9 mouse cellular contexts compared by ENCODE assay signal in genomic region chr11:97695712-97696401, GRCm38 (mm10). TPM values are rescaled to one million over a fixed set of nuclear protein-coding genes. Genes with fewer than 3 reads are reported as not detected.
DNase-seq lines count a peak whose midpoint lies in the region; ATAC-seq and TF ChIP-seq lines count a peak whose summit lies in the region.
"Had no signal": no experiment of that assay in that cellular context is flagged by ENCODE, and none has a peak within 500 bp of the region (broad histone marks: within the 10 kb centered on the region; RNA-seq: fewer than 3 reads in every experiment).

No protein-coding gene starts in this region.

- no peaks in the 10 kb centered on the region for H3K27me3 ChIP-seq in heart, postnatal 0 days (ENCODE audit: control insufficient read depth, insufficient read depth, low read length)
- H3K27me3 ChIP-seq in forebrain, embryonic 15.5 days, result no peaks in the 10 kb centered on the region
- H3K27me3 ChIP-seq in midbrain, embryonic 10.5 days (ENCODE audit: low read depth, poor library complexity, severe bottlenecking), result no peaks in the 10 kb centered on the region

- ATAC-seq in heart, postnatal 0 days (ENCODE audit: insufficient read depth, low read depth), result no peak
- ATAC-seq in forebrain, embryonic 15.5 days (replicated peaks), result no peak
- no peak for ATAC-seq in granulocyte monocyte progenitor cell, adult 5-6 weeks (replicated peaks; ENCODE audit: poor library complexity, severe bottlenecking)

- H3K4me1 ChIP-seq in heart, postnatal 0 days (ENCODE audit: control insufficient read depth, insufficient read depth), result peaks cover 33% of the 10 kb centered on the region
- peaks cover 51% of the 10 kb centered on the region for H3K4me1 ChIP-seq in forebrain, embryonic 15.5 days
- H3K4me1 ChIP-seq in midbrain, embryonic 10.5 days, result peaks cover 58% of the 10 kb centered on the region

- no peak for TF ChIP-seq EP300 in heart, postnatal 0 days (IDR thresholded peaks at IDR 0.05; ENCODE audit: low read depth)

- H3K9me3 ChIP-seq in heart, postnatal 0 days (replicated peaks; ENCODE audit: control insufficient read depth, low read length), result no peaks in the 10 kb centered on the region
- H3K9me3 ChIP-seq in forebrain, embryonic 15.5 days, result no peaks in the 10 kb centered on the region
- H3K9me3 ChIP-seq in midbrain, embryonic 10.5 days (replicated peaks), result no peaks in the 10 kb centered on the region
- H3K9me3 ChIP-seq: liver, embryonic 13.5 days had no signal

- H3K4me2 ChIP-seq in heart, postnatal 0 days (ENCODE audit: low read depth, low read length), result peak overlapping the region; percentile 13
- H3K4me2 ChIP-seq in forebrain, embryonic 15.5 days (replicated peaks), result peak overlapping the region; percentile 82
- H3K4me2 ChIP-seq: liver, embryonic 13.5 days had no signal

- H3K27ac ChIP-seq in heart, postnatal 0 days (ENCODE audit: low read depth), result peak overlapping the region; percentile 40
- peak overlapping the region; percentile 83 for H3K27ac ChIP-seq in forebrain, embryonic 15.5 days (replicated peaks)
- peak overlapping the region; percentile 53; the same call in 1 of the 2 replicates for H3K27ac ChIP-seq in midbrain, embryonic 10.5 days (replicated peaks)
- H3K27ac ChIP-seq: liver, embryonic 13.5 days had no signal

- no peak for DNase-seq in heart, postnatal 0 days (ENCODE audit: low spot score)
- DNase-seq in heart, postnatal 36 days, result no peak
- DNase-seq in brain, adult 2 months (ENCODE audit: low read depth, low spot score), result peak; percentile 49
- no peak for DNase-seq in midbrain, embryonic 10.5 days (ENCODE audit: low spot score)
- DNase-seq in adrenal gland, adult 18-20 months (ENCODE audit: low spot score in 2 of 2), result no peak
- no peak for DNase-seq in kidney, adult 8-10 months
- DNase-seq: liver, embryonic 13.5 days had no signal

- no peak overlapping the region for H3K9ac ChIP-seq in heart, postnatal 0 days (replicated peaks; ENCODE audit: low read depth, low read length)
- H3K9ac ChIP-seq in forebrain, embryonic 15.5 days (replicated peaks), result peak overlapping the region; percentile 35
- H3K9ac ChIP-seq: liver, embryonic 13.5 days had no signal

- TF ChIP-seq CTCF in heart, postnatal 0 days (IDR thresholded peaks at IDR 0.05; ENCODE audit: low read depth), result no peak

- 56% methylated on average over 9 of the region's 9 CpGs for WGBS in heart, postnatal 0 days
- WGBS in forebrain, embryonic 15.5 days, result 8% methylated on average over 9 of the region's 9 CpGs
- 31% methylated on average over 9 of the region's 9 CpGs for WGBS in midbrain, embryonic 10.5 days

- peaks cover 22% of the 10 kb centered on the region for H3K36me3 ChIP-seq in heart, postnatal 0 days (replicated peaks; ENCODE audit: control insufficient read depth, insufficient read depth, low read length)
- peaks cover 21% of the 10 kb centered on the region for H3K36me3 ChIP-seq in forebrain, embryonic 15.5 days
- H3K36me3 ChIP-seq in midbrain, embryonic 10.5 days, result peaks cover 45% of the 10 kb centered on the region

- intact Hi-C loops in heart, postnatal 36 days (cut with DNase I), result no loop called here

- no peak overlapping the region for H3K4me3 ChIP-seq in heart, postnatal 0 days (ENCODE audit: low read depth, low read length)
- H3K4me3 ChIP-seq in forebrain, embryonic 15.5 days, result peak overlapping the region; percentile 93
- H3K4me3 ChIP-seq in midbrain, embryonic 10.5 days, result peak overlapping the region; percentile 90
- H3K4me3 ChIP-seq: liver, embryonic 13.5 days had no signal

RNA-seq across cellular contexts. Expression of gene Pcgf2, which starts 4.4 kb away (rescaled TPM):
- 1.1 and 3.6 TPM in 2 replicates for total RNA-seq in heart, postnatal 0 days (2014; rRNA removed; ENCODE audit: low replicate concordance)
- polyA plus RNA-seq in heart, postnatal 0 days (2015; fragmentation: Nextera tagmentation; extraction: Ambion mirVana), result 6.0 and 7.1 TPM in 2 replicates
- 1 to 10 TPM; 5.2 to 7.4 TPM for total RNA-seq in heart, postnatal 36 days (2021)
- 18.1 and 18.8 TPM in 2 replicates for polyA plus RNA-seq in forebrain, embryonic 15.5 days (2015; fragmentation: Nextera tagmentation; extraction: Ambion mirVana)
- polyA plus RNA-seq in midbrain, embryonic 10.5 days (2016; fragmentation: Nextera tagmentation; extraction: Ambion mirVana), result 16.0 and 18.6 TPM in 2 replicates
- total RNA-seq in adrenal gland, adult 18-20 months (2021), result 10 to 100 TPM; 18.6 to 19.5 TPM
- 6.3 and 14.3 TPM in 2 replicates for total RNA-seq in granulocyte monocyte progenitor cell, adult 5-6 weeks (2014; fragmentation: Nextera tagmentation)
- 1.8 and 2.8 TPM in 2 replicates for total RNA-seq in granulocyte monocyte progenitor cell, adult 5-6 weeks (2017)

RNA-seq across cellular contexts. Expression of gene Psmb3, which starts 7.3 kb away (rescaled TPM):
- 486 and 592 TPM in 2 replicates for total RNA-seq in heart, postnatal 0 days (2014; rRNA removed; ENCODE audit: low replicate concordance)
- 495 and 503 TPM in 2 replicates for polyA plus RNA-seq in heart, postnatal 0 days (2015; fragmentation: Nextera tagmentation; extraction: Ambion mirVana)
- total RNA-seq in heart, postnatal 36 days (2021), result 100 to 1,000 TPM; 141 to 151 TPM
- 460 and 475 TPM in 2 replicates for polyA plus RNA-seq in forebrain, embryonic 15.5 days (2015; fragmentation: Nextera tagmentation; extraction: Ambion mirVana)
- polyA plus RNA-seq in midbrain, embryonic 10.5 days (2016; fragmentation: Nextera tagmentation; extraction: Ambion mirVana), result 606 and 631 TPM in 2 replicates
- 100 to 1,000 TPM; 221 to 238 TPM for total RNA-seq in adrenal gland, adult 18-20 months (2021)
- 181 and 283 TPM in 2 replicates for total RNA-seq in granulocyte monocyte progenitor cell, adult 5-6 weeks (2014; fragmentation: Nextera tagmentation)
- total RNA-seq in granulocyte monocyte progenitor cell, adult 5-6 weeks (2017), result 168 and 196 TPM in 2 replicates

RNA-seq across cellular contexts. Expression of gene Cisd3, which starts 10.2 kb away (rescaled TPM):
- total RNA-seq in heart, postnatal 0 days (2014; rRNA removed; ENCODE audit: low replicate concordance), result 46.1 and 50.8 TPM in 2 replicates
- 125 and 135 TPM in 2 replicates for polyA plus RNA-seq in heart, postnatal 0 days (2015; fragmentation: Nextera tagmentation; extraction: Ambion mirVana)
- 100 to 1,000 TPM; 146 TPM for total RNA-seq in heart, postnatal 36 days (2021)
- polyA plus RNA-seq in forebrain, embryonic 15.5 days (2015; fragmentation: Nextera tagmentation; extraction: Ambion mirVana), result 17.4 and 19.5 TPM in 2 replicates
- polyA plus RNA-seq in midbrain, embryonic 10.5 days (2016; fragmentation: Nextera tagmentation; extraction: Ambion mirVana), result 20.5 and 21.7 TPM in 2 replicates
- total RNA-seq in adrenal gland, adult 18-20 months (2021), result 100 to 1,000 TPM; 165 to 273 TPM
- total RNA-seq in granulocyte monocyte progenitor cell, adult 5-6 weeks (2014; fragmentation: Nextera tagmentation), result 48.1 and 62.9 TPM in 2 replicates
- 0.82 and 6.5 TPM in 2 replicates for total RNA-seq in granulocyte monocyte progenitor cell, adult 5-6 weeks (2017)

RNA-seq across cellular contexts. Expression of gene Mllt6, which starts 32.6 kb away (rescaled TPM):
- total RNA-seq in heart, postnatal 0 days (2014; rRNA removed; ENCODE audit: low replicate concordance), result 45.2 and 46.1 TPM in 2 replicates
- polyA plus RNA-seq in heart, postnatal 0 days (2015; fragmentation: Nextera tagmentation; extraction: Ambion mirVana), result 1.6 and 1.7 TPM in 2 replicates
- total RNA-seq in heart, postnatal 36 days (2021), result 10 to 100 TPM; 67.0 to 68.8 TPM
- polyA plus RNA-seq in forebrain, embryonic 15.5 days (2015; fragmentation: Nextera tagmentation; extraction: Ambion mirVana), result 4.3 and 4.7 TPM in 2 replicates
- polyA plus RNA-seq in midbrain, embryonic 10.5 days (2016; fragmentation: Nextera tagmentation; extraction: Ambion mirVana), result 2.1 and 2.6 TPM in 2 replicates
- total RNA-seq in adrenal gland, adult 18-20 months (2021), result 10 to 100 TPM; 42.4 to 44.0 TPM
- total RNA-seq in granulocyte monocyte progenitor cell, adult 5-6 weeks (2014; fragmentation: Nextera tagmentation), result 5.7 and 8.5 TPM in 2 replicates
- 4.9 and 6.5 TPM in 2 replicates for total RNA-seq in granulocyte monocyte progenitor cell, adult 5-6 weeks (2017)

RNA-seq across cellular contexts. Expression of gene Pip4k2b, which starts 48.6 kb away (rescaled TPM):
- total RNA-seq in heart, postnatal 0 days (2014; rRNA removed; ENCODE audit: low replicate concordance), result 12.6 and 12.7 TPM in 2 replicates
- polyA plus RNA-seq in heart, postnatal 0 days (2015; fragmentation: Nextera tagmentation; extraction: Ambion mirVana), result 0.79 and 0.95 TPM in 2 replicates
- total RNA-seq in heart, postnatal 36 days (2021), result 10 to 100 TPM; 20.6 to 21.7 TPM
- polyA plus RNA-seq in forebrain, embryonic 15.5 days (2015; fragmentation: Nextera tagmentation; extraction: Ambion mirVana), result 4.1 and 4.8 TPM in 2 replicates
- 1.4 and 1.5 TPM in 2 replicates for polyA plus RNA-seq in midbrain, embryonic 10.5 days (2016; fragmentation: Nextera tagmentation; extraction: Ambion mirVana)
- total RNA-seq in adrenal gland, adult 18-20 months (2021), result 10 to 100 TPM; 22.4 to 26.5 TPM
- total RNA-seq in granulocyte monocyte progenitor cell, adult 5-6 weeks (2014; fragmentation: Nextera tagmentation), result 23.4 and 28.1 TPM in 2 replicates
- 16.6 and 20.8 TPM in 2 replicates for total RNA-seq in granulocyte monocyte progenitor cell, adult 5-6 weeks (2017)
